Mouse (Mus musculus): ENCODE measurements around the gene Fgf11.
A peak's percentile ranks its signal among the peaks of the same experiment; 100 is the strongest.

The Fgf11 gene

GRCm38 (mm10) chr11:69806378-69806777 lies 4.7 kb upstream of the Fgf11 start:
- Histone ChIP-seq H3K36me3 (ENCODE audit: insufficient read depth, low read length) (no peaks in the 10 kb centered on the region), H3K4me3 (replicated peaks; ENCODE audit: low read length) (no peak overlapping the region), H3K9me3 (ENCODE audit: low read length) (no peaks in the 10 kb centered on the region), H3K4me1 (replicated peaks; ENCODE audit: low read depth, low read length) (peaks cover 44% of the 10 kb centered on the region), H3K27me3 (ENCODE audit: insufficient read depth, low read length) (peaks cover 50% of the 10 kb centered on the region)
- TF ChIP-seq CTCF (conservative IDR thresholded peaks at IDR 0.05; ENCODE audit: low read length): peak; percentile 27
- no peak for TF ChIP-seq POU5F1 (IDR thresholded peaks at IDR 0.05; ENCODE audit: borderline replicate concordance, low read length)
- no peak for TF ChIP-seq NANOG (IDR thresholded peaks at IDR 0.05; ENCODE audit: borderline replicate concordance, low read length)

GRCm38 (mm10) chr11:69804972-69805909 lies 3.6 kb upstream of the Fgf11 start, which contains the start of gene Tmem102:
Tmem102 (minus strand) TSS chr11:69805624.
- H3K36me3 ChIP-seq (ENCODE audit: insufficient read depth, low read length): no peaks in the 10 kb centered on the region
- H3K9me3 ChIP-seq (ENCODE audit: low read length): no peaks in the 10 kb centered on the region
- peak within 1 kb of the TSS; percentile 83 for H3K4me3 ChIP-seq (replicated peaks; ENCODE audit: low read length)
- peaks cover 49% of the 10 kb centered on the region for H3K27me3 ChIP-seq (ENCODE audit: insufficient read depth, low read length)
- H3K4me1 ChIP-seq (replicated peaks; ENCODE audit: low read depth, low read length): peaks cover 55% of the 10 kb centered on the region
- TF ChIP-seq NANOG (IDR thresholded peaks at IDR 0.05; ENCODE audit: borderline replicate concordance, low read length) (no peak), POU5F1 (IDR thresholded peaks at IDR 0.05; ENCODE audit: borderline replicate concordance, low read length) (no peak), CTCF (conservative IDR thresholded peaks at IDR 0.05; ENCODE audit: low read length) (no peak)

- no peaks in the 10 kb centered on the region for H3K36me3 ChIP-seq (ENCODE audit: insufficient read depth, low read length)
- H3K4me1 ChIP-seq (replicated peaks; ENCODE audit: low read depth, low read length): peaks cover 61% of the 10 kb centered on the region
- peaks cover 54% of the 10 kb centered on the region for H3K27me3 ChIP-seq (ENCODE audit: insufficient read depth, low read length)
- TF ChIP-seq CTCF (conservative IDR thresholded peaks at IDR 0.05; ENCODE audit: low read length): no peak
- no peak for TF ChIP-seq POU5F1 (IDR thresholded peaks at IDR 0.05; ENCODE audit: borderline replicate concordance, low read length)
- no peak for TF ChIP-seq NANOG (IDR thresholded peaks at IDR 0.05; ENCODE audit: borderline replicate concordance, low read length)
- H3K4me3 ChIP-seq (replicated peaks; ENCODE audit: low read length): peak overlapping the region; percentile 83
- H3K9me3 ChIP-seq (ENCODE audit: low read length): no peaks in the 10 kb centered on the region
Measured at GRCm38 (mm10) chr11:69804652-69804940, 2.9 kb upstream of the Fgf11 start.

GRCm38 (mm10) chr11:69803786-69804651 lies 2.4 kb upstream of the Fgf11 start:
- TF ChIP-seq POU5F1 (IDR thresholded peaks at IDR 0.05; ENCODE audit: borderline replicate concordance, low read length): no peak
- TF ChIP-seq NANOG (IDR thresholded peaks at IDR 0.05; ENCODE audit: borderline replicate concordance, low read length): no peak
- no peak for TF ChIP-seq CTCF (conservative IDR thresholded peaks at IDR 0.05; ENCODE audit: low read length)
- H3K4me1 ChIP-seq (replicated peaks; ENCODE audit: low read depth, low read length): peaks cover 67% of the 10 kb centered on the region
- peaks cover 58% of the 10 kb centered on the region for H3K27me3 ChIP-seq (ENCODE audit: insufficient read depth, low read length)
- peak overlapping the region; percentile 83 for H3K4me3 ChIP-seq (replicated peaks; ENCODE audit: low read length)
- no peaks in the 10 kb centered on the region for H3K9me3 ChIP-seq (ENCODE audit: low read length)
- no peaks in the 10 kb centered on the region for H3K36me3 ChIP-seq (ENCODE audit: insufficient read depth, low read length)

GRCm38 (mm10) chr11:69803328-69803727 lies 1.7 kb upstream of the Fgf11 start:
- Histone ChIP-seq H3K9me3 (ENCODE audit: low read length) (no peaks in the 10 kb centered on the region), H3K27me3 (ENCODE audit: insufficient read depth, low read length) (peaks cover 61% of the 10 kb centered on the region), H3K36me3 (ENCODE audit: insufficient read depth, low read length) (no peaks in the 10 kb centered on the region), H3K4me3 (replicated peaks; ENCODE audit: low read length) (peak overlapping the region; percentile 83), H3K4me1 (replicated peaks; ENCODE audit: low read depth, low read length) (peaks cover 72% of the 10 kb centered on the region)
- TF ChIP-seq CTCF (conservative IDR thresholded peaks at IDR 0.05; ENCODE audit: low read length) (no peak), POU5F1 (IDR thresholded peaks at IDR 0.05; ENCODE audit: borderline replicate concordance, low read length) (no peak), NANOG (IDR thresholded peaks at IDR 0.05; ENCODE audit: borderline replicate concordance, low read length) (no peak)

- no peaks in the 10 kb centered on the region for H3K9me3 ChIP-seq (ENCODE audit: low read length)
- peaks cover 72% of the 10 kb centered on the region for H3K4me1 ChIP-seq (replicated peaks; ENCODE audit: low read depth, low read length)
- peak overlapping the region; percentile 83 for H3K4me3 ChIP-seq (replicated peaks; ENCODE audit: low read length)
- peaks cover 67% of the 10 kb centered on the region for H3K27me3 ChIP-seq (ENCODE audit: insufficient read depth, low read length)
- TF ChIP-seq POU5F1 (IDR thresholded peaks at IDR 0.05; ENCODE audit: borderline replicate concordance, low read length) (no peak), CTCF (conservative IDR thresholded peaks at IDR 0.05; ENCODE audit: low read length) (no peak), NANOG (IDR thresholded peaks at IDR 0.05; ENCODE audit: borderline replicate concordance, low read length) (no peak)
- H3K36me3 ChIP-seq (ENCODE audit: insufficient read depth, low read length): no peaks in the 10 kb centered on the region
Measured at GRCm38 (mm10) chr11:69802648-69803105, 1.0 kb upstream of the Fgf11 start.

GRCm38 (mm10) chr11:69800392-69801197 lies 1.1 kb downstream of the Fgf11 start:
- H3K36me3 ChIP-seq (ENCODE audit: insufficient read depth, low read length): no peaks in the 10 kb centered on the region
- peaks cover 83% of the 10 kb centered on the region for H3K27me3 ChIP-seq (ENCODE audit: insufficient read depth, low read length)
- peak overlapping the region; percentile 83 for H3K4me3 ChIP-seq (replicated peaks; ENCODE audit: low read length)
- no peaks in the 10 kb centered on the region for H3K9me3 ChIP-seq (ENCODE audit: low read length)
- TF ChIP-seq CTCF (conservative IDR thresholded peaks at IDR 0.05; ENCODE audit: low read length) (no peak), NANOG (IDR thresholded peaks at IDR 0.05; ENCODE audit: borderline replicate concordance, low read length) (no peak), POU5F1 (IDR thresholded peaks at IDR 0.05; ENCODE audit: borderline replicate concordance, low read length) (no peak)
- peaks cover 72% of the 10 kb centered on the region for H3K4me1 ChIP-seq (replicated peaks; ENCODE audit: low read depth, low read length)

Measured in E14TG2a.4 (cell line).